Mouse (Mus musculus) heart, postnatal 0 days (tissue): Measurements from ENCODE around the gene Zfp574.

Experiments
- CTCF ChIP-seq: IDR thresholded peaks from 2 replicates; pipeline ENCODE4 v1.5.1; 2016; ENCODE audit warnings: antibody characterized with exemption, control low read depth, low read depth
- EP300 ChIP-seq: IDR thresholded peaks from 2 replicates; pipeline ENCODE4 v1.6.1; 2016; ENCODE audit warnings: antibody characterized with exemption, low read depth

DNA sequence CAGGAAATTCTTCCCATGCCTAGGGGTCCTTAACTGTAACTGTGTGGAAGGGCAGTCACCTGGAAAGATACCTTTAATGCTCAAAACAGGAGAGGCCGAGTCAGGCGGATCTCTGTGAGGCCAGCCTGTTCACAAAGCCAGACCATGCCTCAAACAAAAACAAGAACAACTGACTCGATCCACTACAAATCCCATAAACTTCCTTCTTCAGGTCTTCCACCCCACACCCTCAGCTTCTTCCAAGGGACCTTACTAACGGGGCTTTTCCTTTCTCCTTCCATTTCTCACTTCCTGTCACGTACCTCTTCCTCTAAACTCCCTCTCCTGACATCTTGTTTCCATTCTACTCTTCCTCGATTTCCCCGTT lies 3.9 kb downstream of the Zfp574 start:
- TF ChIP-seq CTCF (no peak), EP300 (no peak)
